Mouse (Mus musculus): ENCODE results near the gene Il5.

GRCm38 (mm10) chr11:53706934-53707717 lies 13.5 kb upstream of the Il5 start, which contains the start of gene Rad50:
- TF ChIP-seq CTCF (IDR thresholded peaks at IDR 0.05; ENCODE audit: low read depth, low read length) (no peak), POLR2A (IDR thresholded peaks at IDR 0.05; ENCODE audit: borderline replicate concordance, low read depth, low read length) (no peak)

All from bone marrow macrophage, adult 2 months (primary cell).